Mouse (Mus musculus): Measurements from ENCODE around the gene Dnm3. TPM values are rescaled to one million over a fixed set of nuclear protein-coding genes. Genes with fewer than 3 reads are reported as not detected.

Gene Dnm3
- polyA plus RNA-seq, 1 experiment = 0.43 TPM

DNA sequence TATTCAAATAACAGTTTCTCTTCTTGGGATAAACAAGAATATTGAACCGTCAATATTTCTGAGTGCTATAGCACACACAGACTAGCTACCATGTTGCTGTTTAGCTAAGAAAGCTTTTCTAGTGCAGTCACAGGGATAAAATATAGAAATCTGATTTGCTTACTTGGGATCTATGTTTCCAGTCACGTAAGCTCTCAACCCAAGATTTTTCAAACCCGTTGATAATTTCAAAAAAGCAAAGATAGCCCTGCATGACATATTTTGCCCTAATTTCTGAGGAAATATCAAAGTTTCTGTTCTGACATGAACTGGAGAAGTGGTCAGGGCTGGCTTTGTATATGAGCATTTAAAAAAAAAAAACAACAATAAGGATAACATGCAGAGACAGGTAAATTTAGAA, 253.8 kb downstream of the Dnm3 start:
- H3K4me1 ChIP-seq (ENCODE audit: control insufficient read depth, insufficient read depth, insufficient read length) = no peaks in the 10 kb centered on the region
- no peaks in the 10 kb centered on the region for H3K27me3 ChIP-seq (ENCODE audit: control insufficient read depth, insufficient read depth, low read length)
- DNase-seq (ENCODE audit: low read depth in 1 of 2, low spot score in 2 of 2) = no peak
- no peaks in the 10 kb centered on the region for H3K36me3 ChIP-seq (ENCODE audit: control insufficient read depth, insufficient read depth, low read length)
- no peak overlapping the region for H3K27ac ChIP-seq (ENCODE audit: insufficient read depth, low read length)
- 90% methylated on average over 3 of the region's 3 CpGs for WGBS
- H3K4me3 ChIP-seq (ENCODE audit: extremely low read depth, insufficient read depth, insufficient read length) = no peak overlapping the region
- no peak for TF ChIP-seq CTCF (IDR thresholded peaks at IDR 0.05; ENCODE audit: extremely low read depth, insufficient read depth, insufficient read length, insufficient replicate concordance)
- TF ChIP-seq POLR2A (IDR thresholded peaks at IDR 0.05; ENCODE audit: low read depth, low read length) = no peak

DNA sequence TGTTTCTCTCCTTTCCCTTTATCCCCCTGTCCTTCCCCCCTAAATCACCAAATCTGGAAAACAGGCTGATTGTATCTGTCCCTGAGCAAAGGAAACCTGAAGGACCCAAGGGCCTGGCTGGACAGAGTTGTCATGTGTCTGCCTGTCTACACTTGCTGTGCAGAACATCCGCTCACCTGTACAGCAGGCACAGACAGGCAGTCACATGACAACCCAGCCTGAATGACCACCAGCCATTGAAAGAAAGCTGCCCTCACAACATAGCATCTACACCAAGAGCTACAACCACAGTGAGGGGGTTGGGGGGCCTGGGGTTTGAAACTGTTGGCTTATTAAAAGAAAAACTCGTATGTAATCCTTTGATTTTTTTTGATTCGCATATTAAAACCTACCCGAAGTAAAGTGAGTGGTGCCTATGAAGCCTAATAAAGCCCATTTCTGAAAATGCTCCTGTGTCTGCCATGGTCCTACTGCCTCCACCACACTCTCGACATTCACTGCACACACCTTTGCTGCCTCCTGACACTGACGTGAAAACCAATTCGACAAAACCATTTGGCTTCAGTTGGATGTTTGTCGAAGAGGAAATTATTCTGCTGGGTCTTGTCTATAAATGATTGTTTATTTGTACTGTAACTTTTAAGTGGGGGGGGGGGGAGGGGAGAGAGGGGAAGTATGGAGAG, 254.4 kb downstream of the Dnm3 start:
- Histone ChIP-seq H3K27ac (ENCODE audit: insufficient read depth, low read length) (no peak overlapping the region), H3K27me3 (ENCODE audit: control insufficient read depth, insufficient read depth, low read length) (no peaks in the 10 kb centered on the region), H3K4me3 (ENCODE audit: extremely low read depth, insufficient read depth, insufficient read length) (no peak overlapping the region), H3K4me1 (ENCODE audit: control insufficient read depth, insufficient read depth, insufficient read length) (no peaks in the 10 kb centered on the region), H3K36me3 (ENCODE audit: control insufficient read depth, insufficient read depth, low read length) (no peaks in the 10 kb centered on the region)
- TF ChIP-seq CTCF (IDR thresholded peaks at IDR 0.05; ENCODE audit: extremely low read depth, insufficient read depth, insufficient read length, insufficient replicate concordance) (no peak), POLR2A (IDR thresholded peaks at IDR 0.05; ENCODE audit: low read depth, low read length) (no peak)
- DNase-seq (ENCODE audit: low read depth in 1 of 2, low spot score in 2 of 2) = no peak
- 89% methylated on average over 8 of the region's 8 CpGs for WGBS

DNA sequence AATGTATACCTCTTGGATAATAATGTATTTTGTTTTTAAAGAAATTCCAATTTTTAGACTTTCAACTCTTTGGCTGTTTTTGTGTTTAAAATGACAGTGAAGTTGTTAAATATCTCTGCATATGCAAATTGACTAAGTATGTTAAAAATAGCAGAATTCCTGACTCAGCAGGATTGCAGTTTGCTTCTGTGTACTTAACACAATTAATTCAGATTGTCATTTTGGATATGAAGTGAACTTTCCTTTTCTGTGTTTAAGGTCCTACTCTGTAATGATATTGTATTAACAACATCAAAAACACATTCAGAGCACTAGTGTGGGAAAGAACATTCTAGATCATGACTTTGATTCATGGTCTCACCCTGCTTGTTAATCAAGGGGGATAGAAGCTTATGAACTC, 255.5 kb downstream of the Dnm3 start:
- H3K4me1 ChIP-seq (ENCODE audit: control insufficient read depth, insufficient read depth, insufficient read length) = no peaks in the 10 kb centered on the region
- no peak for DNase-seq (ENCODE audit: low read depth in 1 of 2, low spot score in 2 of 2)
- no peak overlapping the region for H3K4me3 ChIP-seq (ENCODE audit: extremely low read depth, insufficient read depth, insufficient read length)
- H3K27me3 ChIP-seq (ENCODE audit: control insufficient read depth, insufficient read depth, low read length) = no peaks in the 10 kb centered on the region
- H3K27ac ChIP-seq (ENCODE audit: insufficient read depth, low read length) = no peak overlapping the region
- no peaks in the 10 kb centered on the region for H3K36me3 ChIP-seq (ENCODE audit: control insufficient read depth, insufficient read depth, low read length)
- TF ChIP-seq CTCF (IDR thresholded peaks at IDR 0.05; ENCODE audit: extremely low read depth, insufficient read depth, insufficient read length, insufficient replicate concordance) = no peak
- TF ChIP-seq POLR2A (IDR thresholded peaks at IDR 0.05; ENCODE audit: low read depth, low read length) = no peak

DNA sequence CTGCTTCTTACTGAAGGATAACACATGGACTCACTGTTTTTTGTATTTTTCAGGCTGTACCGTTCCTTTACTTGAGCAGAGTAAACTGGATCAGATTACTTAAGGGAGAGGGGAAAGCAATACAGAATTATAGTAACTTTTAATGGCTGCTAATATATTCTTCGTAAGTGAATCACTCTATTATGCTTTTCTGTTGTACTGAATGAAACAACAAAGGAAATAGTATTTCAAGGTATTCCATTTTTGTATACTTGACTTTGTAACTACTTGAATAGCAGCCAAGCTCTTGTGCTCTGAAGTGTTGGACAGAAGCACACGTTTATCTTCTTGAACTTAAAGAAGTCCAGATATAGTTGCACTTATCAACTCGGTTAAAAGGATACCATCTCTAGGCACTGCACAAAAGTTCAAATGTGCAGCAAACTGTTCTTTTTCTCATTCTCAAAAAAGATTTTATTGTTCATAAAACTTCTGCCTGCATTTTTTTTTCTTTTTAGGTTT, 256.0 kb downstream of the Dnm3 start:
- TF ChIP-seq POLR2A (IDR thresholded peaks at IDR 0.05; ENCODE audit: low read depth, low read length) = no peak
- no peak for TF ChIP-seq CTCF (IDR thresholded peaks at IDR 0.05; ENCODE audit: extremely low read depth, insufficient read depth, insufficient read length, insufficient replicate concordance)
- Histone ChIP-seq H3K27me3 (ENCODE audit: control insufficient read depth, insufficient read depth, low read length) (no peaks in the 10 kb centered on the region), H3K27ac (ENCODE audit: insufficient read depth, low read length) (no peak overlapping the region), H3K4me1 (ENCODE audit: control insufficient read depth, insufficient read depth, insufficient read length) (no peaks in the 10 kb centered on the region), H3K36me3 (ENCODE audit: control insufficient read depth, insufficient read depth, low read length) (no peaks in the 10 kb centered on the region), H3K4me3 (ENCODE audit: extremely low read depth, insufficient read depth, insufficient read length) (no peak overlapping the region)
- WGBS = 76% methylated on average over 4 of the region's 4 CpGs
- no peak for DNase-seq (ENCODE audit: low read depth in 1 of 2, low spot score in 2 of 2)

DNA sequence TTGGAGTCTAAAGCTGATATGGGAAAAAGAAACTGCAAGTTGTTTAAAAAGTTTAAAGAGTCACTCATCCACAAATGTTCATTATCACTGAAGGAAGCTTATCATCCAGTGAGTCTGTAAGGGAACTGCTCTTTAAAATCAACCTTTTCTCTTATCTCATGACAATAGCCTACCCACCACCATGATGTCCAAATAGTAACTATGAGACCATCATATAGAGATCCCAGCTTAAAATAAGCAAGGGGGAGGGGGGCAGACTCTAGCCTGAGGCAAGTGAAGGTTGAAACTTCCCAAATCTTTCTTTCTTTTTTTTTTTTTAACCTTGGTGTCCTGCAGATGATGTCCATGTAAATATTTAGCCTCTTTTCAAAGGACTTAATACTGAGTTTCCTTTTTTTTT, 256.9 kb downstream of the Dnm3 start:
- H3K27ac ChIP-seq (ENCODE audit: insufficient read depth, low read length) = no peak overlapping the region
- no peak for TF ChIP-seq CTCF (IDR thresholded peaks at IDR 0.05; ENCODE audit: extremely low read depth, insufficient read depth, insufficient read length, insufficient replicate concordance)
- no peak for TF ChIP-seq POLR2A (IDR thresholded peaks at IDR 0.05; ENCODE audit: low read depth, low read length)
- no peaks in the 10 kb centered on the region for H3K4me1 ChIP-seq (ENCODE audit: control insufficient read depth, insufficient read depth, insufficient read length)
- H3K27me3 ChIP-seq (ENCODE audit: control insufficient read depth, insufficient read depth, low read length) = no peaks in the 10 kb centered on the region
- DNase-seq (ENCODE audit: low read depth in 1 of 2, low spot score in 2 of 2) = no peak
- no peaks in the 10 kb centered on the region for H3K36me3 ChIP-seq (ENCODE audit: control insufficient read depth, insufficient read depth, low read length)
- no peak overlapping the region; the same call in 1 of the 2 replicates for H3K4me3 ChIP-seq (ENCODE audit: extremely low read depth, insufficient read depth, insufficient read length)

- H3K27ac ChIP-seq (ENCODE audit: insufficient read depth, low read length) = no peak overlapping the region
- H3K36me3 ChIP-seq (ENCODE audit: control insufficient read depth, insufficient read depth, low read length) = no peaks in the 10 kb centered on the region
- no peak overlapping the region for H3K4me3 ChIP-seq (ENCODE audit: extremely low read depth, insufficient read depth, insufficient read length)
- WGBS = 95% methylated on average over 1 of the region's 1 CpGs
- no peaks in the 10 kb centered on the region for H3K27me3 ChIP-seq (ENCODE audit: control insufficient read depth, insufficient read depth, low read length)
- DNase-seq (ENCODE audit: low read depth in 1 of 2, low spot score in 2 of 2) = no peak
- H3K4me1 ChIP-seq (ENCODE audit: control insufficient read depth, insufficient read depth, insufficient read length) = no peaks in the 10 kb centered on the region
- no peak for TF ChIP-seq POLR2A (IDR thresholded peaks at IDR 0.05; ENCODE audit: low read depth, low read length)
- no peak for TF ChIP-seq CTCF (IDR thresholded peaks at IDR 0.05; ENCODE audit: extremely low read depth, insufficient read depth, insufficient read length, insufficient replicate concordance)
Observed at GRCm38 (mm10) chr1:162219781-162220180, 258.1 kb downstream of the Dnm3 start.

DNA sequence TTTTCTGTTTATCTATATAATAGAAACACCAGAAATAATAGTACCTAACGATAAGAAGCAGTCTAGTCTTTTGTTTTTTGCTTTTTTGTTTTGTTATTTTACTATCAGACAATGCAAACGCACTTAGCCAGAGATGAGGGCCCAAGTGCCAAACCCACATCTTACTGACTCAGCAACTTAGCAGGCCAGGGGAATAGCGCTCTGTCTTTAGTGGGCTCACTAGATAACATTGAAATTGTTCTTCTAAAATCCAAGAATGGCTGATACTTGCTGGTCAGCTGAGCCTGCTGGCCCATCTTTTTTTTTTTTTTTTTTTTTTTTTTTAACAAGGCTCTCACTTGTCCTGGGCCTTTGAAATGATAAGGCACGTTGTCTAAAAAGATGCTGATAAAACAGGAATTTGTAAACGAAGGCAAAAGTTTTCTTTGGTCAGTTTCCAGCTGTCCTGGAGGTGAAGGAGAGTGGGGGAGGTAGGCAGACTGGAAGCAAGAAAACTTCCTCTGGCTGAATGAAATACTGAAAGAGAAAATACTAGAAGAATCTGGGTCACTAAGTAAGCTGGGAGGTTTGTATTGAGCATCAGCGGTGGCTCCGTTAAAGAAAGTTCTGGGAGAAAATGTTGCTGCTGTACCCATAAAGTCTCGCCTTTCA, 259.2 kb downstream of the Dnm3 start:
- TF ChIP-seq POLR2A (IDR thresholded peaks at IDR 0.05; ENCODE audit: low read depth, low read length) (no peak), CTCF (IDR thresholded peaks at IDR 0.05; ENCODE audit: extremely low read depth, insufficient read depth, insufficient read length, insufficient replicate concordance) (no peak)
- Histone ChIP-seq H3K36me3 (ENCODE audit: control insufficient read depth, insufficient read depth, low read length) (no peaks in the 10 kb centered on the region), H3K4me3 (ENCODE audit: extremely low read depth, insufficient read depth, insufficient read length) (peak overlapping the region; percentile 4; the same call in 1 of the 2 replicates), H3K27me3 (ENCODE audit: control insufficient read depth, insufficient read depth, low read length) (no peaks in the 10 kb centered on the region), H3K4me1 (ENCODE audit: control insufficient read depth, insufficient read depth, insufficient read length) (no peaks in the 10 kb centered on the region), H3K27ac (ENCODE audit: insufficient read depth, low read length) (no peak overlapping the region)
- no peak for DNase-seq (ENCODE audit: low read depth in 1 of 2, low spot score in 2 of 2)
- 78% methylated on average over 8 of the region's 8 CpGs for WGBS
